Mouse (Mus musculus): Measurements from ENCODE around the gene Dcaf17. TPM values are rescaled to one million over a fixed set of nuclear protein-coding genes. Genes with fewer than 3 reads are reported as not detected.

The Dcaf17 gene
- polyA plus RNA-seq, 1 experiment from 2014 or later = 30.6 TPM

GRCm38 (mm10) chr2:71134836-71135235, 79.7 kb downstream of the Dcaf17 start:
- Histone ChIP-seq H3K36me3 (no peaks in the 10 kb centered on the region), H3K27ac (no peak overlapping the region), H3K27me3 (ENCODE audit: low read depth, poor library complexity, severe bottlenecking) (no peaks in the 10 kb centered on the region), H3K9me3 (replicated peaks) (no peaks in the 10 kb centered on the region), H3K4me1 (no peaks in the 10 kb centered on the region), H3K4me3 (no peak overlapping the region)
- no peak for DNase-seq (ENCODE audit: low spot score)
- 81% methylated on average over 5 of the region's 5 CpGs for WGBS

- H3K36me3 ChIP-seq = no peaks in the 10 kb centered on the region
- H3K4me1 ChIP-seq = no peaks in the 10 kb centered on the region
- no peak overlapping the region for H3K27ac ChIP-seq
- H3K4me3 ChIP-seq = no peak overlapping the region
- no peak for DNase-seq (ENCODE audit: low spot score)
- H3K27me3 ChIP-seq (ENCODE audit: low read depth, poor library complexity, severe bottlenecking) = no peaks in the 10 kb centered on the region
- 60% methylated on average over 4 of the region's 4 CpGs for WGBS
- H3K9me3 ChIP-seq (replicated peaks) = no peaks in the 10 kb centered on the region
Observed at GRCm38 (mm10) chr2:71140622-71141021, 85.5 kb downstream of the Dcaf17 start.

- H3K4me3 ChIP-seq = no peak overlapping the region
- no peak for DNase-seq (ENCODE audit: low spot score)
- WGBS = 82% methylated on average over 7 of the region's 7 CpGs
- H3K4me1 ChIP-seq = no peaks in the 10 kb centered on the region
- no peaks in the 10 kb centered on the region for H3K36me3 ChIP-seq
- no peak overlapping the region for H3K27ac ChIP-seq
- no peaks in the 10 kb centered on the region for H3K27me3 ChIP-seq (ENCODE audit: low read depth, poor library complexity, severe bottlenecking)
- no peaks in the 10 kb centered on the region for H3K9me3 ChIP-seq (replicated peaks)
Observed at GRCm38 (mm10) chr2:71142410-71142809, 87.3 kb downstream of the Dcaf17 start.

- no peaks in the 10 kb centered on the region for H3K27me3 ChIP-seq (ENCODE audit: low read depth, poor library complexity, severe bottlenecking)
- H3K4me1 ChIP-seq = no peaks in the 10 kb centered on the region
- no peaks in the 10 kb centered on the region for H3K9me3 ChIP-seq (replicated peaks)
- no peak for DNase-seq (ENCODE audit: low spot score)
- H3K27ac ChIP-seq = no peak overlapping the region
- H3K36me3 ChIP-seq = no peaks in the 10 kb centered on the region
- 83% methylated on average over 4 of the region's 4 CpGs for WGBS
- no peak overlapping the region for H3K4me3 ChIP-seq
Observed at GRCm38 (mm10) chr2:71145853-71146252, 90.7 kb downstream of the Dcaf17 start.

- WGBS = 50% methylated on average over 3 of the region's 3 CpGs
- H3K36me3 ChIP-seq = no peaks in the 10 kb centered on the region
- no peaks in the 10 kb centered on the region for H3K9me3 ChIP-seq (replicated peaks)
- H3K4me3 ChIP-seq = no peak overlapping the region
- DNase-seq (ENCODE audit: low spot score) = no peak
- H3K4me1 ChIP-seq = no peaks in the 10 kb centered on the region
- no peak overlapping the region for H3K27ac ChIP-seq
- no peaks in the 10 kb centered on the region for H3K27me3 ChIP-seq (ENCODE audit: low read depth, poor library complexity, severe bottlenecking)
Observed at GRCm38 (mm10) chr2:71146266-71146665, 91.1 kb downstream of the Dcaf17 start.

GRCm38 (mm10) chr2:71147816-71148215, 92.7 kb downstream of the Dcaf17 start:
- Histone ChIP-seq H3K36me3 (no peaks in the 10 kb centered on the region), H3K27me3 (ENCODE audit: low read depth, poor library complexity, severe bottlenecking) (no peaks in the 10 kb centered on the region), H3K4me1 (no peaks in the 10 kb centered on the region), H3K4me3 (no peak overlapping the region), H3K9me3 (replicated peaks) (no peaks in the 10 kb centered on the region), H3K27ac (no peak overlapping the region)
- 67% methylated on average over 6 of the region's 6 CpGs for WGBS
- no peak for DNase-seq (ENCODE audit: low spot score)

Other genes with a start within 250 kb of the Dcaf17 start
- gene Tlk1, start 229.6 kb upstream of the Dcaf17 start, polyA plus RNA-seq (2016; fragmentation: Nextera tagmentation; extraction: Ambion mirVana) = 27.6 and 28.0 TPM in 2 replicates
- gene Mettl8, start 255 bp downstream of the Dcaf17 start, polyA plus RNA-seq (2016; fragmentation: Nextera tagmentation; extraction: Ambion mirVana) = 22.9 and 23.1 TPM in 2 replicates
- gene Cybrd1, start 62.6 kb downstream of the Dcaf17 start, polyA plus RNA-seq (2016; fragmentation: Nextera tagmentation; extraction: Ambion mirVana) = 0.15 and 0.48 TPM in 2 replicates
- 83.3 and 95.3 TPM in 2 replicates for gene Dync1i2, start 156.4 kb downstream of the Dcaf17 start, polyA plus RNA-seq (2016; fragmentation: Nextera tagmentation; extraction: Ambion mirVana)